Mouse (Mus musculus): ENCODE results near the gene Kansl2. TPM values are rescaled to one million over a fixed set of nuclear protein-coding genes. Genes with fewer than 3 reads are reported as not detected.

The Kansl2 gene
- total and polyA plus RNA-seq, 2 experiments from 2014 or later: 58.7 to 73.1 TPM

DNA sequence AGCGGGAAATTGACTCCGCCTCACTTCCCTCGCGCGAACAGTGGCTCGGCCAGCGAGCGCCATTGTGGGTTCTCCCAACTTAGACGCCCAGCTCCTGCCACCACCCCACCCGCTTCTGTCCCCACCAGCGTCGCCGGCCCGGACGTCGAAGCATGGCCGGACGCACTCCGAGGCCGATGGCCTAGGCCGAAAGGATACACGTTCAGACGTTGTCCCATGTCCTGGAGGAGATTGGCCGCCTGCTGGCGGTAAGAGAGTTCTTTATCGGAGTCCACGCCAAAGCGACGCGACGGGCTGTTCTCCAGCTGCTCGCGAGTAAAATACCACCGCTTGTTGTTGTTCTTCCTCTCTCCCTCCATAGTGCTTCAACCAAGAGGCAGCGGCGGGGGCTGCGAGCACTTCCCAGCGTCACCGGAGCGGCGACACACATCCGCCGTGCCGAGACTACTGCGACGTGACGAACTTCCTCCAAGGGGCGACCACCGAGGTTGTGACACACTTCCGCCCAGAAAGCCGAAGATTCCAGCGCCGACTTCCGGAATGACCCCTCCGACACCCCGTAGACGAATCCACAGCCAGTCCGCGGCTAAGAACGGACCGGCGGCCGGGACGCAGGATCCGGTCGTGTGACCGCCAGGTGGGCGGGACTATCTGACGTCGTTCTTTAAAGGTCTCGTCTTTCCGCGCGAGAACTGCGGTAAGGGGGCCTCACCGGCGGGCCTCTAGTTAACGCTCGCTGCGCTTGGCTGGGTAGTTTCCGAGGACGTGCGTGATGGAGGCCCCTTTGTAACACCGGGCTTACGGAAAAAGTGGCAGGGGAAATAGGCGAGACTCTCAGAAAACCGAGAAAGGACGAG is 33.4 kb upstream of the Kansl2 start:
- Histone ChIP-seq H3K9ac (replicated peaks; ENCODE audit: low read depth, low read length) (peak overlapping the region; percentile 83), H3K27ac (ENCODE audit: low read depth) (peak overlapping the region; percentile 99), H3K4me3 (ENCODE audit: low read depth, low read length) (peak overlapping the region; percentile 80), H3K4me1 (ENCODE audit: control insufficient read depth, insufficient read depth) (peaks cover 22% of the 10 kb centered on the region), H3K36me3 (replicated peaks; ENCODE audit: control insufficient read depth, insufficient read depth, low read length) (peaks cover 11% of the 10 kb centered on the region), H3K9me3 (replicated peaks; ENCODE audit: control insufficient read depth, low read length) (no peaks in the 10 kb centered on the region), H3K27me3 (ENCODE audit: control insufficient read depth, insufficient read depth, low read length) (no peaks in the 10 kb centered on the region), H3K4me2 (ENCODE audit: low read depth, low read length) (peak overlapping the region; percentile 95)
- TF ChIP-seq CTCF (IDR thresholded peaks at IDR 0.05; ENCODE audit: low read depth): peak; percentile 24; the same call in 1 of the 2 replicates
- TF ChIP-seq EP300 (IDR thresholded peaks at IDR 0.05; ENCODE audit: low read depth): peak; percentile 98
- DNase-seq (ENCODE audit: low spot score): peak; percentile 98
- WGBS: under 1% methylated on average over 88 of the region's 88 CpGs
- peak; percentile 95 for ATAC-seq (ENCODE audit: insufficient read depth, low read depth)

GRCm38 (mm10) chr15:98566973-98567277 is 32.9 kb upstream of the Kansl2 start:
- DNase-seq (ENCODE audit: low spot score) (no peak), ATAC-seq (ENCODE audit: insufficient read depth, low read depth) (no peak)
- H3K9ac ChIP-seq (replicated peaks; ENCODE audit: low read depth, low read length): peak overlapping the region; percentile 82
- peak overlapping the region; percentile 80 for H3K4me3 ChIP-seq (ENCODE audit: low read depth, low read length)
- no peak for TF ChIP-seq CTCF (IDR thresholded peaks at IDR 0.05; ENCODE audit: low read depth)
- no peak for TF ChIP-seq EP300 (IDR thresholded peaks at IDR 0.05; ENCODE audit: low read depth)
- WGBS: under 1% methylated on average over 15 of the region's 15 CpGs
- peak overlapping the region; percentile 99 for H3K27ac ChIP-seq (ENCODE audit: low read depth)
- H3K36me3 ChIP-seq (replicated peaks; ENCODE audit: control insufficient read depth, insufficient read depth, low read length): peaks cover 11% of the 10 kb centered on the region
- H3K4me2 ChIP-seq (ENCODE audit: low read depth, low read length): peak overlapping the region; percentile 95
- peaks cover 22% of the 10 kb centered on the region for H3K4me1 ChIP-seq (ENCODE audit: control insufficient read depth, insufficient read depth)
- H3K9me3 ChIP-seq (replicated peaks; ENCODE audit: control insufficient read depth, low read length): no peaks in the 10 kb centered on the region
- H3K27me3 ChIP-seq (ENCODE audit: control insufficient read depth, insufficient read depth, low read length): no peaks in the 10 kb centered on the region

DNA sequence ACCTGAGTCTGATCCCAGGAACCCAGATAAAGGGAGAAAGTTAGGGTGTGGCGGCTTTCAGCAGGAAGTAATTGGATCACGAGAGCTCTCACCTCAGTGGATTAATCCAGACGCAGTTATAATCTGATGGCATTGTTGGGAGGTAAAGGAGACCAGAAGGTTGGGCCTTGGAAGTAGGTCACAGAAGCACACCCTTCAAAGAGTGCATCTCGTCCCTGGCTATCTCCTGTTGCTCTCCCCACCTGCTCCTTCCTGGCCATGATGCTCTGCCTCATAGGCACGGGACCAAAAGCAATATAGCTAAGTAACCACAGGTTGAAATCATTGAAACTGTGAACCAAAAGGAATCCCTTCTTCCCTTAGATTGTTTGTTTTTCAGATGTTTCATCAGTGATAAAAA is 23.1 kb upstream of the Kansl2 start:
- no peaks in the 10 kb centered on the region for H3K27me3 ChIP-seq (ENCODE audit: control insufficient read depth, insufficient read depth, low read length)
- H3K4me2 ChIP-seq (ENCODE audit: low read depth, low read length): no peak overlapping the region
- H3K4me1 ChIP-seq (ENCODE audit: control insufficient read depth, insufficient read depth): no peaks in the 10 kb centered on the region
- no peak overlapping the region for H3K4me3 ChIP-seq (ENCODE audit: low read depth, low read length)
- WGBS: 82% methylated on average over 5 of the region's 5 CpGs
- peaks cover 54% of the 10 kb centered on the region for H3K36me3 ChIP-seq (replicated peaks; ENCODE audit: control insufficient read depth, insufficient read depth, low read length)
- H3K27ac ChIP-seq (ENCODE audit: low read depth): no peak overlapping the region
- no peaks in the 10 kb centered on the region for H3K9me3 ChIP-seq (replicated peaks; ENCODE audit: control insufficient read depth, low read length)
- no peak for DNase-seq (ENCODE audit: low spot score)
- TF ChIP-seq EP300 (IDR thresholded peaks at IDR 0.05; ENCODE audit: low read depth): no peak
- TF ChIP-seq CTCF (IDR thresholded peaks at IDR 0.05; ENCODE audit: low read depth): no peak
- ATAC-seq (ENCODE audit: insufficient read depth, low read depth): no peak
- H3K9ac ChIP-seq (replicated peaks; ENCODE audit: low read depth, low read length): no peak overlapping the region

- DNase-seq (ENCODE audit: low spot score) (no peak), ATAC-seq (ENCODE audit: insufficient read depth, low read depth) (no peak)
- Histone ChIP-seq H3K9me3 (replicated peaks; ENCODE audit: control insufficient read depth, low read length) (no peaks in the 10 kb centered on the region), H3K4me2 (ENCODE audit: low read depth, low read length) (no peak overlapping the region), H3K4me1 (ENCODE audit: control insufficient read depth, insufficient read depth) (no peaks in the 10 kb centered on the region), H3K9ac (replicated peaks; ENCODE audit: low read depth, low read length) (no peak overlapping the region), H3K36me3 (replicated peaks; ENCODE audit: control insufficient read depth, insufficient read depth, low read length) (peaks cover 66% of the 10 kb centered on the region), H3K27ac (ENCODE audit: low read depth) (no peak overlapping the region), H3K27me3 (ENCODE audit: control insufficient read depth, insufficient read depth, low read length) (no peaks in the 10 kb centered on the region), H3K4me3 (ENCODE audit: low read depth, low read length) (no peak overlapping the region)
- no peak for TF ChIP-seq EP300 (IDR thresholded peaks at IDR 0.05; ENCODE audit: low read depth)
- TF ChIP-seq CTCF (IDR thresholded peaks at IDR 0.05; ENCODE audit: low read depth): no peak
- 66% methylated on average over 4 of the region's 4 CpGs for WGBS
Measured at GRCm38 (mm10) chr15:98555881-98556280, 21.8 kb upstream of the Kansl2 start.

DNA sequence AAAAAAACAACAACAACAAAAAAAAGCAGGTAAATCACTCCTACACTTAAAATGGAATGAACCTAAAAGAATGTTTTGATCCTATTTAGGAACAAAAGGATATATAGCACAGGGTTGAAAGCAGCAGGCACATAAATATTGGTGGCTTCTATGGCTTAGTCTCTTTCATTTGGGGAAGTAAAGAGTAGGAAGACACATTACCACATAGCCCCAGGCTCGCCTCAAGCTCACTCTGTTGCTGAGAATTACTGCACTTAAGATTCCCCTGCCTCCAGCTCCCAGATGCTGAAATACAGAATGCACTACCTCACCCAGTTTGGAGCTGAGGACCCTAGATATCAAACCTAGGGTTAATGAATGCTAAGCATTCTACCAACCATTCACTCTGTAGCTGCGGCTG is 18.7 kb upstream of the Kansl2 start:
- no peak for DNase-seq (ENCODE audit: low spot score)
- no peaks in the 10 kb centered on the region for H3K9me3 ChIP-seq (replicated peaks; ENCODE audit: control insufficient read depth, low read length)
- H3K9ac ChIP-seq (replicated peaks; ENCODE audit: low read depth, low read length): no peak overlapping the region
- 89% methylated on average over 2 of the region's 2 CpGs for whole genome bisulfite sequencing
- no peaks in the 10 kb centered on the region for H3K4me1 ChIP-seq (ENCODE audit: control insufficient read depth, insufficient read depth)
- no peak for TF ChIP-seq EP300 (IDR thresholded peaks at IDR 0.05; ENCODE audit: low read depth)
- no peak for TF ChIP-seq CTCF (IDR thresholded peaks at IDR 0.05; ENCODE audit: low read depth)
- peaks cover 70% of the 10 kb centered on the region for H3K36me3 ChIP-seq (replicated peaks; ENCODE audit: control insufficient read depth, insufficient read depth, low read length)
- no peak overlapping the region for H3K4me3 ChIP-seq (ENCODE audit: low read depth, low read length)
- H3K4me2 ChIP-seq (ENCODE audit: low read depth, low read length): no peak overlapping the region
- H3K27ac ChIP-seq (ENCODE audit: low read depth): no peak overlapping the region
- no peaks in the 10 kb centered on the region for H3K27me3 ChIP-seq (ENCODE audit: control insufficient read depth, insufficient read depth, low read length)
- ATAC-seq (ENCODE audit: insufficient read depth, low read depth): no peak

- H3K4me2 ChIP-seq (ENCODE audit: low read depth, low read length): no peak overlapping the region
- H3K9ac ChIP-seq (replicated peaks; ENCODE audit: low read depth, low read length): no peak overlapping the region
- 80% methylated on average over 5 of the region's 5 CpGs for WGBS
- no peaks in the 10 kb centered on the region for H3K27me3 ChIP-seq (ENCODE audit: control insufficient read depth, insufficient read depth, low read length)
- no peak overlapping the region for H3K27ac ChIP-seq (ENCODE audit: low read depth)
- H3K4me1 ChIP-seq (ENCODE audit: control insufficient read depth, insufficient read depth): no peaks in the 10 kb centered on the region
- no peak overlapping the region for H3K4me3 ChIP-seq (ENCODE audit: low read depth, low read length)
- no peak for TF ChIP-seq EP300 (IDR thresholded peaks at IDR 0.05; ENCODE audit: low read depth)
- TF ChIP-seq CTCF (IDR thresholded peaks at IDR 0.05; ENCODE audit: low read depth): no peak
- ATAC-seq (ENCODE audit: insufficient read depth, low read depth): no peak
- H3K36me3 ChIP-seq (replicated peaks; ENCODE audit: control insufficient read depth, insufficient read depth, low read length): peaks cover 91% of the 10 kb centered on the region
- no peaks in the 10 kb centered on the region for H3K9me3 ChIP-seq (replicated peaks; ENCODE audit: control insufficient read depth, low read length)
- no peak for DNase-seq (ENCODE audit: low spot score)
Measured at GRCm38 (mm10) chr15:98546843-98547242, 12.8 kb upstream of the Kansl2 start.
